Mouse (Mus musculus): ENCODE results near the gene Akna. TPM values are rescaled to one million over a fixed set of nuclear protein-coding genes. Genes with fewer than 3 reads are reported as not detected.
A peak's percentile ranks its signal among the peaks of the same experiment; 100 is the strongest.

Akna gene
- polyA plus RNA-seq, 1 experiment from 2014 or later = 4.8 TPM

- no peak overlapping the region for H3K4me3 ChIP-seq (replicated peaks)
- no peaks in the 10 kb centered on the region for H3K27me3 ChIP-seq
- no peak overlapping the region for H3K9ac ChIP-seq
- no peaks in the 10 kb centered on the region for H3K9me3 ChIP-seq (replicated peaks)
- H3K4me2 ChIP-seq = no peak overlapping the region
- no peaks in the 10 kb centered on the region for H3K36me3 ChIP-seq (replicated peaks)
- 31% methylated on average over 3 of the region's 3 CpGs for WGBS (ENCODE audit: insufficient replicate concordance)
- no peak for ATAC-seq (ENCODE audit: insufficient read depth)
- H3K27ac ChIP-seq (replicated peaks) = no peak overlapping the region
- no peaks in the 10 kb centered on the region for H3K4me1 ChIP-seq (replicated peaks)
Observed at GRCm38 (mm10) chr4:63430357-63430756, 27.2 kb upstream of the Akna start.

GRCm38 (mm10) chr4:63426308-63426707 lies 23.2 kb upstream of the Akna start:
- Histone ChIP-seq H3K4me3 (replicated peaks) (no peak overlapping the region), H3K36me3 (replicated peaks) (no peaks in the 10 kb centered on the region), H3K4me1 (replicated peaks) (no peaks in the 10 kb centered on the region), H3K27ac (replicated peaks) (no peak overlapping the region), H3K9ac (no peak overlapping the region), H3K9me3 (replicated peaks) (no peaks in the 10 kb centered on the region), H3K4me2 (no peak overlapping the region), H3K27me3 (no peaks in the 10 kb centered on the region)
- 63% methylated on average over 8 of the region's 8 CpGs for WGBS (ENCODE audit: insufficient replicate concordance)
- no peak for ATAC-seq (ENCODE audit: insufficient read depth)

- Histone ChIP-seq H3K4me3 (replicated peaks) (no peak overlapping the region), H3K27ac (replicated peaks) (no peak overlapping the region), H3K9me3 (replicated peaks) (no peaks in the 10 kb centered on the region), H3K4me2 (no peak overlapping the region), H3K27me3 (no peaks in the 10 kb centered on the region), H3K4me1 (replicated peaks) (no peaks in the 10 kb centered on the region), H3K9ac (no peak overlapping the region), H3K36me3 (replicated peaks) (no peaks in the 10 kb centered on the region)
- no peak for ATAC-seq (ENCODE audit: insufficient read depth)
- WGBS (ENCODE audit: insufficient replicate concordance) = 31% methylated on average over 5 of the region's 5 CpGs
Observed at GRCm38 (mm10) chr4:63423811-63424210, 20.7 kb upstream of the Akna start.

GRCm38 (mm10) chr4:63423231-63423630 lies 20.1 kb upstream of the Akna start:
- no peak overlapping the region for H3K4me2 ChIP-seq
- no peaks in the 10 kb centered on the region for H3K9me3 ChIP-seq (replicated peaks)
- no peaks in the 10 kb centered on the region for H3K36me3 ChIP-seq (replicated peaks)
- no peak overlapping the region for H3K27ac ChIP-seq (replicated peaks)
- H3K27me3 ChIP-seq = no peaks in the 10 kb centered on the region
- no peaks in the 10 kb centered on the region for H3K4me1 ChIP-seq (replicated peaks)
- H3K4me3 ChIP-seq (replicated peaks) = no peak overlapping the region
- 55% methylated on average over 1 of the region's 1 CpGs for WGBS (ENCODE audit: insufficient replicate concordance)
- no peak for ATAC-seq (ENCODE audit: insufficient read depth)
- H3K9ac ChIP-seq = no peak overlapping the region

- no peaks in the 10 kb centered on the region for H3K4me1 ChIP-seq (replicated peaks)
- no peak overlapping the region for H3K9ac ChIP-seq
- H3K4me2 ChIP-seq = no peak overlapping the region
- H3K9me3 ChIP-seq (replicated peaks) = no peaks in the 10 kb centered on the region
- H3K27ac ChIP-seq (replicated peaks) = no peak overlapping the region
- H3K4me3 ChIP-seq (replicated peaks) = no peak overlapping the region
- 64% methylated on average over 14 of the region's 14 CpGs for WGBS (ENCODE audit: insufficient replicate concordance)
- no peaks in the 10 kb centered on the region for H3K27me3 ChIP-seq
- no peaks in the 10 kb centered on the region for H3K36me3 ChIP-seq (replicated peaks)
- no peak for ATAC-seq (ENCODE audit: insufficient read depth)
Observed at GRCm38 (mm10) chr4:63420143-63420920, 17.2 kb upstream of the Akna start.

- Histone ChIP-seq H3K9me3 (replicated peaks) (no peaks in the 10 kb centered on the region), H3K27me3 (no peaks in the 10 kb centered on the region), H3K27ac (replicated peaks) (no peak overlapping the region), H3K4me1 (replicated peaks) (no peaks in the 10 kb centered on the region), H3K4me2 (no peak overlapping the region), H3K36me3 (replicated peaks) (no peaks in the 10 kb centered on the region), H3K9ac (no peak overlapping the region), H3K4me3 (replicated peaks) (no peak overlapping the region)
- 69% methylated on average over 11 of the region's 11 CpGs for WGBS (ENCODE audit: insufficient replicate concordance)
- no peak for ATAC-seq (ENCODE audit: insufficient read depth)
Observed at GRCm38 (mm10) chr4:63418270-63418669, 15.1 kb upstream of the Akna start.

GRCm38 (mm10) chr4:63417318-63417957 lies 14.3 kb upstream of the Akna start:
- H3K4me2 ChIP-seq = no peak overlapping the region
- no peak overlapping the region for H3K4me3 ChIP-seq (replicated peaks)
- 25% methylated on average over 9 of the region's 9 CpGs for WGBS (ENCODE audit: insufficient replicate concordance)
- H3K9ac ChIP-seq = no peak overlapping the region
- ATAC-seq (ENCODE audit: insufficient read depth) = no peak
- no peaks in the 10 kb centered on the region for H3K4me1 ChIP-seq (replicated peaks)
- no peaks in the 10 kb centered on the region for H3K27me3 ChIP-seq
- H3K9me3 ChIP-seq (replicated peaks) = no peaks in the 10 kb centered on the region
- H3K36me3 ChIP-seq (replicated peaks) = no peaks in the 10 kb centered on the region
- no peak overlapping the region for H3K27ac ChIP-seq (replicated peaks)

GRCm38 (mm10) chr4:63414951-63415350 lies 11.8 kb upstream of the Akna start:
- H3K9ac ChIP-seq = no peak overlapping the region
- 0 out of 2 replicates have a peak, but pooled peaks cover 8% of the 10 kb centered on the region for H3K27me3 ChIP-seq
- no peak overlapping the region for H3K4me2 ChIP-seq
- no peak for ATAC-seq (ENCODE audit: insufficient read depth)
- H3K27ac ChIP-seq (replicated peaks) = no peak overlapping the region
- no peaks in the 10 kb centered on the region for H3K9me3 ChIP-seq (replicated peaks)
- 57% methylated on average over 5 of the region's 5 CpGs for WGBS (ENCODE audit: insufficient replicate concordance)
- H3K4me3 ChIP-seq (replicated peaks) = no peak overlapping the region
- H3K36me3 ChIP-seq (replicated peaks) = no peaks in the 10 kb centered on the region
- H3K4me1 ChIP-seq (replicated peaks) = peaks cover 14% of the 10 kb centered on the region

GRCm38 (mm10) chr4:63411222-63411621 lies 8.1 kb upstream of the Akna start:
- no peaks in the 10 kb centered on the region for H3K9me3 ChIP-seq (replicated peaks)
- no peak overlapping the region for H3K27ac ChIP-seq (replicated peaks)
- H3K4me3 ChIP-seq (replicated peaks) = no peak overlapping the region
- no peaks in the 10 kb centered on the region for H3K36me3 ChIP-seq (replicated peaks)
- H3K9ac ChIP-seq = no peak overlapping the region
- H3K4me2 ChIP-seq = peak overlapping the region; percentile 98; the same call in 1 of the 2 replicates
- WGBS (ENCODE audit: insufficient replicate concordance) = 60% methylated on average over 5 of the region's 5 CpGs
- ATAC-seq (ENCODE audit: insufficient read depth) = no peak
- peaks cover 51% of the 10 kb centered on the region for H3K4me1 ChIP-seq (replicated peaks)
- peaks cover 21% of the 10 kb centered on the region; the same call in 1 of the 2 replicates for H3K27me3 ChIP-seq

- WGBS (ENCODE audit: insufficient replicate concordance) = under 1% methylated on average over 19 of the region's 19 CpGs
- peak overlapping the region; percentile 47 for H3K9ac ChIP-seq
- peaks cover 21% of the 10 kb centered on the region; the same call in 1 of the 2 replicates for H3K27me3 ChIP-seq
- H3K9me3 ChIP-seq (replicated peaks) = no peaks in the 10 kb centered on the region
- peak overlapping the region; percentile 33; the same call in 1 of the 2 replicates for H3K27ac ChIP-seq (replicated peaks)
- no peaks in the 10 kb centered on the region for H3K36me3 ChIP-seq (replicated peaks)
- peak; percentile 88 for ATAC-seq (ENCODE audit: insufficient read depth)
- peak overlapping the region; percentile 98 for H3K4me2 ChIP-seq
- H3K4me1 ChIP-seq (replicated peaks) = peaks cover 58% of the 10 kb centered on the region
- H3K4me3 ChIP-seq (replicated peaks) = peak overlapping the region; percentile 67
Observed at GRCm38 (mm10) chr4:63410583-63410934, 7.4 kb upstream of the Akna start.

- H3K4me2 ChIP-seq = peak overlapping the region; percentile 98
- peak overlapping the region; percentile 33; the same call in 1 of the 2 replicates for H3K27ac ChIP-seq (replicated peaks)
- no peaks in the 10 kb centered on the region for H3K9me3 ChIP-seq (replicated peaks)
- peaks cover 63% of the 10 kb centered on the region for H3K4me1 ChIP-seq (replicated peaks)
- WGBS (ENCODE audit: insufficient replicate concordance) = under 1% methylated on average over 39 of the region's 39 CpGs
- no peaks in the 10 kb centered on the region for H3K36me3 ChIP-seq (replicated peaks)
- H3K9ac ChIP-seq = peak overlapping the region; percentile 47
- ATAC-seq (ENCODE audit: insufficient read depth) = peak; percentile 79
- peak overlapping the region; percentile 67 for H3K4me3 ChIP-seq (replicated peaks)
- peaks cover 21% of the 10 kb centered on the region; the same call in 1 of the 2 replicates for H3K27me3 ChIP-seq
Observed at GRCm38 (mm10) chr4:63409908-63410582, 6.9 kb upstream of the Akna start.
